In the genomic region with DNA sequence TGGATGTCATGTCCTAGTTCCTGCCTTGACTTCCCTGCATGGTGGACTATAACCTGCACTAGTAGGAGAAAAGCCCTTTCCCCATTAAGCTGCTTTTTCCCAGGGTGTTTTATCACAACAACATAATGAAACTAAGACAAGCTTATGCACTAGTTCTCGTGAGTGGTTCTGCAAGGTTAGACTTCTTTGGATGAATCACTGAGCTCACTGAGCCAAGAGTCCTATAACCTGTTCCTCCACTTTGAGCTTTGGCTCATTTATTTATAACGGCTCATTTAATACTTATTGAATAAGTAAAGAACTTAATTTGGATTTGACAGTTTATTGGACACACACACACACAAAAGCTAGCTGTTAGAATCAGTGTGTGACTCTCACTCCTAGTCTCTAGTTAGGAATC, we compare ENCODE assay signal across 36 mouse cellular contexts. TPM values are rescaled to one million over a fixed set of nuclear protein-coding genes. Genes with fewer than 3 reads are reported as not detected.
"Had no signal": no experiment of that assay in that cellular context is flagged by ENCODE, and none has a peak within 500 bp of the region (broad histone marks: within the 10 kb centered on the region; RNA-seq: fewer than 3 reads in every experiment).

No protein-coding gene starts in this region.

- H3K27me3 ChIP-seq: heart, embryonic 12.5 days; hindbrain, embryonic 12.5 days; intestine, embryonic 15.5 days; limb, embryonic 13.5 days; limb, embryonic 15.5 days; liver, embryonic 12.5 days had no signal

- H3K9ac ChIP-seq: heart, embryonic 12.5 days; hindbrain, embryonic 12.5 days; hindbrain, embryonic 14.5 days; intestine, embryonic 15.5 days; limb, embryonic 13.5 days; limb, embryonic 15.5 days; liver, embryonic 12.5 days; liver, embryonic 14.5 days had no signal

- DNase-seq: gastrocnemius, adult 2 months; gastrocnemius, postnatal 10 days; gastrocnemius, postnatal 25 days; heart, adult 18-20 months; heart, postnatal 10 days; heart, postnatal 4 days; kidney, adult 8-10 months; kidney, postnatal 4 days; left cerebral cortex, postnatal 4 days had no signal

- H3K4me2 ChIP-seq: heart, embryonic 12.5 days; hindbrain, embryonic 12.5 days; hindbrain, embryonic 14.5 days; intestine, embryonic 15.5 days; limb, embryonic 13.5 days; limb, embryonic 15.5 days; liver, embryonic 12.5 days had no signal

- H3K27ac ChIP-seq: gastrocnemius, adult 2 months; heart, embryonic 10.5 days; hindbrain, embryonic 10.5 days; hindbrain, embryonic 12.5 days; hindbrain, embryonic 14.5 days; intestine, embryonic 15.5 days; layer of hippocampus, adult 2 months; left cerebral cortex, adult 2 months; limb, embryonic 13.5 days; limb, embryonic 15.5 days; liver, embryonic 12.5 days; liver, embryonic 14.5 days had no signal

- H3K4me1 ChIP-seq: heart, embryonic 10.5 days; heart, embryonic 12.5 days; hindbrain, embryonic 10.5 days; hindbrain, embryonic 12.5 days; intestine, embryonic 15.5 days; limb, embryonic 13.5 days; limb, embryonic 15.5 days; liver, embryonic 12.5 days had no signal

- H3K36me3 ChIP-seq: heart, embryonic 10.5 days; heart, embryonic 12.5 days; hindbrain, embryonic 10.5 days; hindbrain, embryonic 12.5 days; intestine, embryonic 15.5 days; limb, embryonic 13.5 days; limb, embryonic 15.5 days; liver, embryonic 12.5 days had no signal

- H3K9me3 ChIP-seq: hindbrain, embryonic 12.5 days; intestine, embryonic 15.5 days; limb, embryonic 15.5 days; liver, embryonic 12.5 days had no signal

- ATAC-seq: hindbrain, embryonic 16.5 days; inflammation-experienced regulatory T-cells, adult 6 months; intestine, embryonic 15.5 days; intestine, postnatal 0 days; liver, embryonic 12.5 days had no signal

- H3K4me3 ChIP-seq: gastrocnemius, adult 2 months; heart, embryonic 10.5 days; heart, embryonic 12.5 days; hindbrain, embryonic 10.5 days; hindbrain, embryonic 12.5 days; intestine, embryonic 15.5 days; layer of hippocampus, adult 2 months; left cerebral cortex, adult 2 months; limb, embryonic 13.5 days; limb, embryonic 15.5 days; liver, embryonic 12.5 days had no signal

RNA-seq across cellular contexts. Expression of a gene that starts 16.7 kb away (rescaled TPM):
- total RNA-seq: granulocyte monocyte progenitor cell, adult 5-6 weeks; heart, adult 18-20 months; heart, adult 8-10 months; heart, postnatal 10 days; heart, postnatal 25 days; heart, postnatal 4 days; layer of hippocampus, adult 2 months; layer of hippocampus, postnatal 10 days; layer of hippocampus, postnatal 25 days; left cerebral cortex, adult 2 months; left cerebral cortex, postnatal 14 days; left cerebral cortex, postnatal 4 days; liver, adult 2 months had no signal
- polyA plus RNA-seq: frontal cortex, adult 2 months; heart, embryonic 10.5 days; heart, embryonic 12.5 days; heart, embryonic 14.5 days; heart, embryonic 16.5 days; hindbrain, embryonic 10.5 days; hindbrain, embryonic 12.5 days; hindbrain, embryonic 14.5 days; inflammation-experienced regulatory T-cells, adult 6 months; intestine, embryonic 15.5 days; intestine, postnatal 0 days; limb, embryonic 11.5 days; limb, embryonic 13.5 days; limb, embryonic 15.5 days; liver, adult 2 months; liver, embryonic 12.5 days; liver, embryonic 14.5 days; liver, embryonic 16.5 days had no signal
